Mouse (Mus musculus) activated CD4-positive, CD25-positive, alpha-beta regulatory T cell (primary cell): ENCODE data around the gene Usf3. TPM values are rescaled to one million over a fixed set of nuclear protein-coding genes. Genes with fewer than 3 reads are reported as not detected.

Experiments
- polyA plus RNA-seq, 2 experiments: library from polyadenylated mRNA; unstranded; fragments of 100-300 nt; shearing (Covaris generic); gene quantifications; one replicate each; pipeline ENCODE4 v1.2.1; 2017

Gene Usf3
- 1 to 10 TPM; 5.8 to 5.9 TPM for polyA plus RNA-seq

GRCm38 (mm10) chr16:44173155-44173941, at the start of gene Usf3:
TSS of gene Usf3 (plus strand) at chr16:44173246.

GRCm38 (mm10) chr16:44139536-44140185, 33.4 kb upstream of the Usf3 start, which contains the start of the genes Atp6v1a and Naa50:
TSS of gene Atp6v1a (minus strand) at chr16:44139705.
TSS of gene Naa50 (plus strand) at chr16:44139830.

Other genes starting within 250 kb of the Usf3 start
- 10 to 100 TPM; 10.7 to 17.9 TPM for gene Qtrt2, start 246.4 kb upstream of the Usf3 start, polyA plus RNA-seq
- 1 to 10 TPM; 4.1 to 6.8 TPM for gene Zdhhc23, start 193.5 kb upstream of the Usf3 start, polyA plus RNA-seq
- gene Gramd1c, start 109.9 kb upstream of the Usf3 start, polyA plus RNA-seq: 1 to 10 TPM; 1.7 to 3.4 TPM
- 10 to 100 TPM; 22.0 to 28.4 TPM for gene Atp6v1a, start 33.5 kb upstream of the Usf3 start, polyA plus RNA-seq
- gene Naa50, start 33.4 kb upstream of the Usf3 start, polyA plus RNA-seq: 10 to 100 TPM; 68.4 to 68.6 TPM
- 10 to 100 TPM; 66.3 to 66.6 TPM for gene Sidt1, start 159.9 kb downstream of the Usf3 start, polyA plus RNA-seq
- 10 to 100 TPM; 21.6 to 32.2 TPM for gene Spice1, start 173.9 kb downstream of the Usf3 start, polyA plus RNA-seq
- not detected for gene Cfap44, start 221.6 kb downstream of the Usf3 start, polyA plus RNA-seq